Mouse (Mus musculus) stomach, postnatal 0 days (tissue): Measurements from ENCODE around the gene Ambra1.

Experiments
- CTCF ChIP-seq: IDR thresholded peaks from 2 replicates; pipeline ENCODE4 v1.5.1; 2016; ENCODE audit warnings: antibody characterized with exemption, low read depth, mild to moderate bottlenecking, moderate library complexity
- EP300 ChIP-seq: optimal IDR thresholded peaks from 2 replicates; pipeline ENCODE3; 2016; ENCODE audit warnings: antibody characterized with exemption

GRCm38 (mm10) chr2:91948792-91949241 lies 218.9 kb downstream of the Ambra1 start:
- no peak for TF ChIP-seq EP300
- no peak for TF ChIP-seq CTCF
